Mouse (Mus musculus) heart, embryonic 16.5 days (tissue): ENCODE results near the gene Ifna2. TPM values are rescaled to one million over a fixed set of nuclear protein-coding genes. Genes with fewer than 3 reads are reported as not detected.
A peak's percentile ranks its signal among the peaks of the same experiment; 100 is the strongest.

ENCODE experiments used
- ATAC-seq: fragments of 200-750 bp; cut with Nextera tagmentation; replicated peaks from 2 replicates; pipeline ENCODE4 v1.8.0; 2017; ENCODE audit warnings: moderate number of reproducible peaks; ENCODE audit not compliant: insufficient read depth, low FRiP score; ENCODE audit errors: extremely low read depth
- H3K27ac ChIP-seq: fragments of 300-500 bp; sonication (generic); 2 replicates; pipeline ENCODE4 v1.5.1; 2014; ENCODE audit warnings: mild to moderate bottlenecking, low read length, control low read depth, moderate library complexity
- H3K27me3 ChIP-seq: fragments of 300-500 bp; sonication (generic); 2 replicates; pipeline ENCODE4 v1.6.1; 2014; ENCODE audit warnings: low read length, mixed read lengths; ENCODE audit not compliant: control insufficient read depth, insufficient read depth
- H3K36me3 ChIP-seq: fragments of 300-500 bp; sonication (generic); 2 replicates; pipeline ENCODE4 v1.6.1; 2014; ENCODE audit not compliant: control insufficient read depth, insufficient read depth
- H3K4me1 ChIP-seq: fragments of 300-500 bp; sonication (generic); 2 replicates; pipeline ENCODE4 v1.6.1; 2014; ENCODE audit warnings: low read length, mixed read lengths; ENCODE audit not compliant: control insufficient read depth, insufficient read depth
- H3K4me2 ChIP-seq: fragments of 300-500 bp; sonication (generic); 2 replicates; pipeline ENCODE4 v1.6.1; 2014; ENCODE audit warnings: low read depth, mild to moderate bottlenecking, control low read depth, low read length
- H3K4me3 ChIP-seq: fragments of 300-500 bp; sonication (generic); 2 replicates; pipeline ENCODE4 v1.5.1; 2014; ENCODE audit warnings: mild to moderate bottlenecking, control low read depth, low read length
- H3K9ac ChIP-seq: fragments of 300-500 bp; sonication (generic); 2 replicates; pipeline ENCODE4 v1.6.1; 2014; ENCODE audit warnings: low read length, control low read depth
- H3K9me3 ChIP-seq: fragments of 300-500 bp; sonication (generic); replicated peaks from 2 replicates; pipeline ENCODE4 v1.6.1; 2016; ENCODE audit warnings: low read length; ENCODE audit not compliant: control insufficient read depth
- WGBS: fragments of 180-500 bp; shearing (Covaris S2); extraction: QIAGEN DNeasy Blood & Tissue Kit; methylation state at CpG from one replicate; pipeline ENCODE4 v1.1.7; 2014; 5-methylcytosine and 5-hydroxymethylcytosine counted together
- polyA plus RNA-seq: library from polyadenylated mRNA; unstranded; fragments of >200 nt; fragmentation: Nextera tagmentation; extraction: Ambion mirVana; gene quantifications from 2 replicates; pipeline ENCODE4 v1.2.1, GENCODE M21; 2015

Gene Ifna2
- not detected in 2 replicates for polyA plus RNA-seq

- Histone ChIP-seq H3K4me1 (no peaks in the 10 kb centered on the region), H3K36me3 (no peaks in the 10 kb centered on the region), H3K9ac (no peak within 1 kb of the TSS), H3K27ac (no peak within 1 kb of the TSS), H3K9me3 (no peaks in the 10 kb centered on the region), H3K27me3 (no peaks in the 10 kb centered on the region), H3K4me3 (no peak within 1 kb of the TSS), H3K4me2 (no peak within 1 kb of the TSS)
- WGBS: 87% methylated on average over 1 of the region's 1 CpGs
- no peak for ATAC-seq
Measured at GRCm38 (mm10) chr4:88683812-88684211, at the start of gene Ifna2. Ifna2 (minus strand) TSS chr4:88683912.

GRCm38 (mm10) chr4:88727324-88727723 lies 43.6 kb upstream of the Ifna2 start:
- H3K27ac ChIP-seq: no peak overlapping the region
- no peaks in the 10 kb centered on the region for H3K36me3 ChIP-seq
- no peak for ATAC-seq
- H3K4me1 ChIP-seq: no peaks in the 10 kb centered on the region
- no peaks in the 10 kb centered on the region for H3K9me3 ChIP-seq
- H3K9ac ChIP-seq: no peak overlapping the region
- no peak overlapping the region for H3K4me3 ChIP-seq
- H3K4me2 ChIP-seq: no peak overlapping the region
- WGBS: 0% methylated on average over 1 of the region's 1 CpGs
- no peaks in the 10 kb centered on the region for H3K27me3 ChIP-seq

GRCm38 (mm10) chr4:88726727-88727126 lies 43.0 kb upstream of the Ifna2 start:
- Histone ChIP-seq H3K4me2 (no peak overlapping the region), H3K36me3 (no peaks in the 10 kb centered on the region), H3K27me3 (no peaks in the 10 kb centered on the region), H3K4me3 (no peak overlapping the region), H3K4me1 (no peaks in the 10 kb centered on the region), H3K27ac (no peak overlapping the region), H3K9ac (no peak overlapping the region), H3K9me3 (no peaks in the 10 kb centered on the region)
- WGBS: 68% methylated on average over 6 of the region's 6 CpGs
- no peak for ATAC-seq

DNA sequence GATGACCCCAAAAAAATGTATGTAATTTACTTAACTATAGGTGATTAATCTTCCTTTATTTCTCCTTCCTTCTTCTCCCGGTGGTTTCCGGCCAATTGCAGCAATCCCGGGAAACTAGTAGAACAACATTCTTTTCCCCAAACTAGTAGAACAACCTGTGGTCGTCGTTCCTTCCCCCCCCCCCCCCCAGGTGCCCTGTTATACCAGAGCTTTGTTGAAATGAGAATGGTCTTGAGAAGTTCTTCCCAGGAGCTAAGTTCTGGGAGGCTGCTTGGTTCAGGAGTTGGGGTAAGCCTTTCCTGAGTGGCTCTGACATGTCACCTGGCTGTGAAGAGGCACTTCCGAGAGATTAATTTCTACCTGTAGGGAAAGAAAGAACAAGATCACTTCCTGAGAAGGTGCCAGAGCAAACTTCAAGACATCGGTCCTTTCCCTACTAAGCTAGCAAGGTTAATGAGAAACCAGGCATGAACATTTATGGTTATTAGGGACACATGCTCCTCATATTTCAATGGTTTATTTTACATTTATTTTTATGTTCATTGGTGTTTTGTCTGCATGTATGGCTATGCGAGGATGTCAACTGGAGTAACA lies 39.9 kb upstream of the Ifna2 start:
- H3K9ac ChIP-seq: no peak overlapping the region
- H3K4me2 ChIP-seq: no peak overlapping the region
- peaks cover 9% of the 10 kb centered on the region; the same call in 1 of the 2 replicates for H3K36me3 ChIP-seq
- H3K27ac ChIP-seq: no peak overlapping the region
- WGBS: 62% methylated on average over 8 of the region's 8 CpGs
- H3K4me1 ChIP-seq: peaks cover 10% of the 10 kb centered on the region
- no peak for ATAC-seq
- no peaks in the 10 kb centered on the region for H3K27me3 ChIP-seq
- no peak overlapping the region for H3K4me3 ChIP-seq
- H3K9me3 ChIP-seq: no peaks in the 10 kb centered on the region

DNA sequence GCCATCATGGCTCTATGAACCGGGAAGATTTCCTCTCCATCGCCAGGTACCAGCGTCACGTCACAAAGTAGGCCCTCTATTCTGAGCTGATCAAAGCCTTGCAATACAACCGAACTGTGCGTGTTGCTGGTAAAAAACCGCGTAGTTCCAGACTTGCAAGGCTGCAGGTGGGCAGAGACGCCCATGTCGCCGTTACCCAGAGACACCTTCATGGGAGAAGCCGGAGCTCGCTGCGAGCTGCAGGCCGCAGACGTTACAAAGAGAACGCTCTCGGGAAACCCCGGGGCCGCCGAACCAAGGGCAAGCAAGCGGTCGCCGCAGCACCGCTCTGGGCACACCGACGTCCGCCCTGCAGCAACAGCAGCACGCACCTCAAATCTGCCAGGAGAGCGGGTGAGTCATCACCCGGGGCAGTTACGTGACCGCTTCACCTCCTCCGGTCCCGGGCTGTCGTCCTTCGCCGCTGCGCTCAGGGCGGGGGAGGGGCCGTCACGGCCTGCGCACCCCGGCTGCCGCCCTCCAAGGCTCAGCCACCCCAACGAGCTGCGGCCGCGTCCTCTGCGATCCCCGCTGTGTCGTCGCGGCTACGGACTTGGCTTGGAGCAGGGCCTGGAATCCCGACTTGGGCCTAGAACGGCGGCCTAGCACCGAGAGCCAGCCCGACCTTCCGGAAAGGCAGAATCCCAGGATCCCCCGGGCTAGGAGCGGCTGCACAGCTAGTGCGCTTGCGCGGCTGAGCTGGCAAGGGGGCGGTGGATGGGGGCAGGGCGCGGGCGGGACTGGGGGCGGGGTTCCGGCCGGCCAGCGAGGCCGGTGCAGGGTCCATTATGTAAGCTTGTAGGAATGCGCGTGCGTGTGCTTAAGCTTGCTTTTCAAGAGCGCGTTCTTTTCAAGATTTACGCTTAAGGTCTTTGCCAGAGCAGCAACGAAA lies 38.3 kb upstream of the Ifna2 start, which contains the start of the genes Gm26566 and Klhl9:
Gene Gm26566, plus strand, starts transcription at position 15 of the 931 bp plus-strand sequence.
Gene Klhl9, minus strand, starts transcription at position 675 of the 931 bp plus-strand sequence.
- peaks cover 13% of the 10 kb centered on the region for H3K4me1 ChIP-seq
- peak within 1 kb of the TSS; percentile 97 for H3K9ac ChIP-seq
- WGBS: under 1% methylated on average over 82 of the region's 82 CpGs
- peak within 1 kb of the TSS; percentile 100 for H3K27ac ChIP-seq
- peak within 1 kb of the TSS; percentile 90 for H3K4me2 ChIP-seq
- H3K9me3 ChIP-seq: no peaks in the 10 kb centered on the region
- no peaks in the 10 kb centered on the region for H3K27me3 ChIP-seq
- H3K4me3 ChIP-seq: peak within 1 kb of the TSS; percentile 91
- H3K36me3 ChIP-seq: peaks cover 11% of the 10 kb centered on the region; the same call in 1 of the 2 replicates
- ATAC-seq: peak; percentile 99

DNA sequence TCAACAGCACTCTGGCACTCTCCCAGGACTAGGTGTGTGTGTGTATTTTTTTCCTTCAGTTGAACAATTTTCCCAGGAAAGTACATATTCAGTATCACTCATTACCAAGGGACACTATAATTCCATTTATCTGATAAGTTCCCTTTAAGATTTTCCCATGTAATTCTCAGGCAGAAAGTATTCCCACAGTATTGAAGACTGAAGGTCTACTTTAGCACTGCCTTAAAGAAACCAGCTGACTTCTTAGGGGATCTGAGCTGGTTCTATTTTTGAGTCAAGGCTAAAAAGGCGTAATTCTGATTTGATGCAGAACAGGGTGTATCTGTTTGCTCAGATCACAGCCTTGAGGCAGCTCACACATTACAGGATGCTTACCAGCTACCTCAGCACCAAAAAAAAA lies 35.0 kb upstream of the Ifna2 start:
- Histone ChIP-seq H3K4me3 (peak overlapping the region; percentile 53), H3K27me3 (no peaks in the 10 kb centered on the region), H3K4me2 (peak overlapping the region; percentile 72), H3K27ac (no peak overlapping the region), H3K9me3 (no peaks in the 10 kb centered on the region), H3K9ac (peak overlapping the region; percentile 54), H3K4me1 (peaks cover 24% of the 10 kb centered on the region), H3K36me3 (peaks cover 18% of the 10 kb centered on the region)
- 19% methylated on average over 1 of the region's 1 CpGs for WGBS
- no peak for ATAC-seq

DNA sequence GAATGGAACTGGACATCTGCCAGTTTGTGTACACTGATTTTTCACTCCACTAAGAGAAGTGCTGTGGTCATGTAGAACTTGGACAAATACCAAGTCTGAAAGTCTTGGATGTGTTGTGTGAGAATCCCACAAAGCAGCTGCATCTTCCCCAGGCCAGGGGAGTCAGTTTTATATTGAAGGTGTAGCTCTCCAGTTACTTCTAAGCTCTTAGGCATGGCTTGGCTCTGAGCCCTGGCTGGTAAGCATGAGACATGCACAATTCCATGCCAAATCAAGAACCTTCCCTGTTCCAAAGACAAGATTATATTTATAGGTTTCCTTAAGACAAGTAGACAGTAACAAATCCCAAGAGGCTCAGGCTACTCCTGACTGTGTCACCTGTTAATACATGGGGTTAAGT lies 31.3 kb upstream of the Ifna2 start:
- no peaks in the 10 kb centered on the region for H3K27me3 ChIP-seq
- no peak overlapping the region for H3K4me2 ChIP-seq
- H3K9ac ChIP-seq: no peak overlapping the region
- peaks cover 10% of the 10 kb centered on the region for H3K36me3 ChIP-seq
- H3K4me3 ChIP-seq: no peak overlapping the region
- H3K27ac ChIP-seq: no peak overlapping the region
- no peaks in the 10 kb centered on the region for H3K9me3 ChIP-seq
- no peak for ATAC-seq
- H3K4me1 ChIP-seq: peaks cover 16% of the 10 kb centered on the region

GRCm38 (mm10) chr4:88714281-88714680 lies 30.6 kb upstream of the Ifna2 start:
- Histone ChIP-seq H3K4me3 (no peak overlapping the region), H3K27ac (no peak overlapping the region), H3K4me2 (no peak overlapping the region), H3K36me3 (peaks cover 8% of the 10 kb centered on the region), H3K4me1 (peaks cover 16% of the 10 kb centered on the region), H3K9ac (no peak overlapping the region), H3K27me3 (no peaks in the 10 kb centered on the region), H3K9me3 (no peaks in the 10 kb centered on the region)
- no peak for ATAC-seq
- 71% methylated on average over 1 of the region's 1 CpGs for whole genome bisulfite sequencing
